Mouse (Mus musculus): Measurements from ENCODE around the gene Syne1. TPM values are rescaled to one million over a fixed set of nuclear protein-coding genes. Genes with fewer than 3 reads are reported as not detected.

The Syne1 gene
- polyA plus RNA-seq, 1 experiment from 2014 or later, result 5.7 TPM

DNA sequence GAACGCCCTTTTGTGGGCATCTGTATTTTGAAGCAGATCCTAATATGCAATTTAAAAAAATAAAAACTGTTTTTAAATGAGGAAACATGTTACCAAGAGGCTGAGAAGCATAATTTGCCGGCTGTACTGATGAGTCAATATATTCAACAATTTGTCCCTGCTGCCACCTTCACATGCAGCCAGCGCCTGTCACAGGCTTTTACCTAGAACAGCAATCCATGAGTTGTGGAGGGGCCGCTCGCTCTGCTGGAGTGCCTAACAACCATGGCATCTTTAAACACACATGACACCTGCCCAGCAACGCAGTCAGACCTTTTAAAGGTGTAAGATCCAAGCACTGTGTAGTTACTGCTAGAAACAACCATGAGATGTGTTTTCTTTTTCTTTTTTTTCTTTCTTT is 183.0 kb downstream of the Syne1 start:
- no peaks in the 10 kb centered on the region for H3K36me3 ChIP-seq (ENCODE audit: control insufficient read depth, insufficient read depth, low read length)
- no peak overlapping the region for H3K4me3 ChIP-seq (ENCODE audit: low read depth, low read length)
- no peaks in the 10 kb centered on the region for H3K27me3 ChIP-seq (replicated peaks; ENCODE audit: control insufficient read depth, insufficient read depth, low read length)
- H3K9me3 ChIP-seq (ENCODE audit: control insufficient read depth, low read length), result no peaks in the 10 kb centered on the region
- no peaks in the 10 kb centered on the region for H3K4me1 ChIP-seq (replicated peaks; ENCODE audit: control insufficient read depth, insufficient read depth, low read length)
- ATAC-seq (replicated peaks; ENCODE audit: low FRiP score) (no peak), DNase-seq (ENCODE audit: low spot score) (no peak)
- H3K27ac ChIP-seq (ENCODE audit: low read depth, low read length), result no peak overlapping the region
- 81% methylated on average over 6 of the region's 6 CpGs for WGBS
- no peak overlapping the region for H3K4me2 ChIP-seq
- no peak overlapping the region for H3K9ac ChIP-seq (ENCODE audit: low read depth, low read length)

DNA sequence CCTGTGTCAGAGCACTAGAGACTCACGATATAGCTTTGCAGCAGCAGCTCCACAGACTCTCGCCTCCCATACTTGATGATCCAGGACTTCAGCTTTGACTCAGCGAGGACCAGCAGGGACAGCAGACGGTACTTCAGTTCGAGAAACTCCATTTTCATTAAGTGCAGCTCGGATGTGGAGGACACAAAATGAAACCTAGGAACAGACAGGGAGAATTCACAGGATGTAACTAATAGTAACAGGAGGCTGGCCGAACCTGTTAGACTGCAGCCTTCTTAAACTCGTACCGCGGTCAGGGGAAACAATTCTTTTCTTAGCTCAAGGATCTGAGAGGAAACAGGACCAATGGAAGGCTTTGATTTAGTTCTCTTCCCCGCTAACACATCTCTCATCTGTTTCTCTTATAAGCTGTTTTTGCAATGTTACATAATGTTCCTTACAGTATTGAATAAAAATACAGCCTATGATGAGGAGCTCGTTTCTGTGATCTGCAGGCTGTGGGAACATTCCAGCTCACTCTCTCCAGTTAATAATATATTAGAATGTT is 183.7 kb downstream of the Syne1 start:
- no peak overlapping the region for H3K9ac ChIP-seq (ENCODE audit: low read depth, low read length)
- H3K9me3 ChIP-seq (ENCODE audit: control insufficient read depth, low read length), result no peaks in the 10 kb centered on the region
- no peak for ATAC-seq (replicated peaks; ENCODE audit: low FRiP score)
- no peak overlapping the region for H3K27ac ChIP-seq (ENCODE audit: low read depth, low read length)
- H3K4me2 ChIP-seq, result no peak overlapping the region
- no peaks in the 10 kb centered on the region for H3K27me3 ChIP-seq (replicated peaks; ENCODE audit: control insufficient read depth, insufficient read depth, low read length)
- no peak overlapping the region for H3K4me3 ChIP-seq (ENCODE audit: low read depth, low read length)
- 73% methylated on average over 12 of the region's 12 CpGs for WGBS
- DNase-seq (ENCODE audit: low spot score), result no peak
- H3K36me3 ChIP-seq (ENCODE audit: control insufficient read depth, insufficient read depth, low read length), result no peaks in the 10 kb centered on the region
- H3K4me1 ChIP-seq (replicated peaks; ENCODE audit: control insufficient read depth, insufficient read depth, low read length), result no peaks in the 10 kb centered on the region

GRCm38 (mm10) chr10:5360560-5360959 is 190.7 kb downstream of the Syne1 start:
- Histone ChIP-seq H3K4me2 (no peak overlapping the region), H3K36me3 (ENCODE audit: control insufficient read depth, insufficient read depth, low read length) (no peaks in the 10 kb centered on the region), H3K27ac (ENCODE audit: low read depth, low read length) (no peak overlapping the region), H3K4me1 (replicated peaks; ENCODE audit: control insufficient read depth, insufficient read depth, low read length) (no peaks in the 10 kb centered on the region), H3K4me3 (ENCODE audit: low read depth, low read length) (no peak overlapping the region), H3K9ac (ENCODE audit: low read depth, low read length) (no peak overlapping the region), H3K9me3 (ENCODE audit: control insufficient read depth, low read length) (no peaks in the 10 kb centered on the region), H3K27me3 (replicated peaks; ENCODE audit: control insufficient read depth, insufficient read depth, low read length) (no peaks in the 10 kb centered on the region)
- 69% methylated on average over 7 of the region's 7 CpGs for WGBS
- ATAC-seq (replicated peaks; ENCODE audit: low FRiP score) (no peak), DNase-seq (ENCODE audit: low spot score) (no peak)

DNA sequence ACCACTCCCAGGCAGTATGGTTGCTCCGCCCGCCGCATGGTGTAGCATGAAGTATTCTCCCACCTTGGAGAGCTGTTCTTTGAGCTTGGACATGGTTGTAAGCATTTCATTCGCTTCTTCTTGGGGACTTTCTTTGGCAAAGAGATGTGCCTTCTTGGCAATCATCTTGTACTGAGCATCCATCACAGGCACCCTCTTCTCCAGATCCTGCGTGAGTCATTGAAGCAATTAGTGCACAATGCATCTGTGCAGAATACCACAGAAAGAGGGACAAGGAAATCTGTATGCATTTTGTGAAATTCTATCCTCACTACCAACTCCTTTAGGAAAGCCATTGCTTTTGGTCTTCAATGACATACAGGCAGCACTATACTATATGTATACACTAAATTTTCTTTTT is 194.7 kb downstream of the Syne1 start:
- ATAC-seq (replicated peaks; ENCODE audit: low FRiP score), result no peak
- no peaks in the 10 kb centered on the region for H3K36me3 ChIP-seq (ENCODE audit: control insufficient read depth, insufficient read depth, low read length)
- WGBS, result 89% methylated on average over 5 of the region's 5 CpGs
- H3K27me3 ChIP-seq (replicated peaks; ENCODE audit: control insufficient read depth, insufficient read depth, low read length), result no peaks in the 10 kb centered on the region
- H3K4me2 ChIP-seq, result no peak overlapping the region
- H3K9ac ChIP-seq (ENCODE audit: low read depth, low read length), result no peak overlapping the region
- no peak for DNase-seq (ENCODE audit: low spot score)
- no peaks in the 10 kb centered on the region for H3K4me1 ChIP-seq (replicated peaks; ENCODE audit: control insufficient read depth, insufficient read depth, low read length)
- H3K27ac ChIP-seq (ENCODE audit: low read depth, low read length), result no peak overlapping the region
- H3K9me3 ChIP-seq (ENCODE audit: control insufficient read depth, low read length), result no peaks in the 10 kb centered on the region
- no peak overlapping the region for H3K4me3 ChIP-seq (ENCODE audit: low read depth, low read length)

DNA sequence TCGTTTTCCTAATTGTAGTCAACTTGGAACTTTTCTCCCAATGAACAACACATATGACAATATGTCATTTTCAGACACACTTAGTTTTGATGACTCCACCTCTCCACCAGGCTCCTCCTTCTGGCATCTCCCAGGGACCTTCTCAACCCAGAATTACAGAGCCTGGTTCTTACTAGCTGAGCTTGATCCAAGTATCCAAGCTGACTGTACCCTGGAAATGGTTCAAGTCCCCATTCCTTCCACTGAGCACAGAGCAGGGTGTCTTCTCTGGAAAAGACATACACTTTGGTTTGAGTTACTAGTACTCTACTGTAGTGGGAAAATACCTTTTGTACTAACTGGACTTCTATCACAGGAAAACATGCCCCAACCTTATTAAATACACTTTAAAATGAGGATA is 197.9 kb downstream of the Syne1 start:
- Histone ChIP-seq H3K27ac (ENCODE audit: low read depth, low read length) (no peak overlapping the region), H3K9me3 (ENCODE audit: control insufficient read depth, low read length) (no peaks in the 10 kb centered on the region), H3K4me1 (replicated peaks; ENCODE audit: control insufficient read depth, insufficient read depth, low read length) (no peaks in the 10 kb centered on the region), H3K9ac (ENCODE audit: low read depth, low read length) (no peak overlapping the region), H3K4me2 (no peak overlapping the region), H3K36me3 (ENCODE audit: control insufficient read depth, insufficient read depth, low read length) (no peaks in the 10 kb centered on the region), H3K27me3 (replicated peaks; ENCODE audit: control insufficient read depth, insufficient read depth, low read length) (no peaks in the 10 kb centered on the region), H3K4me3 (ENCODE audit: low read depth, low read length) (no peak overlapping the region)
- 71% methylated on average over 1 of the region's 1 CpGs for WGBS
- no peak for DNase-seq (ENCODE audit: low spot score)
- no peak for ATAC-seq (replicated peaks; ENCODE audit: low FRiP score)

DNA sequence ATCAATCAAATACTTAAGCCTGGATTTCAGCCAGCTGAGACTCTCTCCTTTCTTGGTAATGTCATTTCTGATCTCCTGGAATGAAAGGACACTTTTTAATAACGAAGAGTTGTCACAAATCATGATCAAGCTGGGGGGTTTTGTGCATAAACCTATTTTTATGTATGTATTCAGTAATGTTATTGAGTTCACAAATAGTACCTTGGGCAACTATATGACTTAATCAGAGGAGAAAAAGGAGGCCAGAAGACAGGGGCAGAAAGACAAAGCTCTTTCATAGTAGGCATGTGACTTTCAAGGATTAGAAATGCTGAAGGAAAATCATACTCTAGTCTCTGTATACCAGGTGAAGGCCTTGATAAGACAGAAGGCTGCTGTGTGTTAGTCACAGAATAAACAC is 204.4 kb downstream of the Syne1 start:
- ATAC-seq (replicated peaks; ENCODE audit: low FRiP score) (no peak), DNase-seq (ENCODE audit: low spot score) (no peak)
- Histone ChIP-seq H3K9me3 (ENCODE audit: control insufficient read depth, low read length) (no peaks in the 10 kb centered on the region), H3K9ac (ENCODE audit: low read depth, low read length) (no peak overlapping the region), H3K27me3 (replicated peaks; ENCODE audit: control insufficient read depth, insufficient read depth, low read length) (no peaks in the 10 kb centered on the region), H3K36me3 (ENCODE audit: control insufficient read depth, insufficient read depth, low read length) (no peaks in the 10 kb centered on the region), H3K4me2 (no peak overlapping the region), H3K4me1 (replicated peaks; ENCODE audit: control insufficient read depth, insufficient read depth, low read length) (no peaks in the 10 kb centered on the region), H3K27ac (ENCODE audit: low read depth, low read length) (no peak overlapping the region), H3K4me3 (ENCODE audit: low read depth, low read length) (no peak overlapping the region)
- 65% methylated on average over 1 of the region's 1 CpGs for WGBS

DNA sequence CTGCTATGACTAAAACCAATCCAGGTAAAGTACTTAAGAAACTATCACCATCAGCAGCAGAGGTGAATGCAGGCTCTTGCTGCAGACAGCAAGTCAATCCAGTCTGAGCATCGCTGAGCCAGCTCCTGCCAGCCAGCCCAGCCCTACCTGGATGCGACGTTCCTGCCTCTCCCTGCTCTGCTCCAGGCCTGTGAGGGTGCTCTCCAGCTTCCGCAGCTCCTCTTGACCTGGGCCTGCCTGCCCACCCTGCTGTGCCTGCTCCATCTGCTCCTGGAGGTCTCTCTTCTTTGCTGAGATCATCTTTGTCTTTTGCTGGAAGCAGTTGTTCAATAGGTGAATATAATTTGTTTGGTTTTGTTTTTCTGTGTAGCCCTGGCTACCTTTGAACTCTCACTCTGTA is 208.1 kb downstream of the Syne1 start:
- Histone ChIP-seq H3K4me2 (no peak overlapping the region), H3K27me3 (replicated peaks; ENCODE audit: control insufficient read depth, insufficient read depth, low read length) (no peaks in the 10 kb centered on the region), H3K4me3 (ENCODE audit: low read depth, low read length) (no peak overlapping the region), H3K27ac (ENCODE audit: low read depth, low read length) (no peak overlapping the region), H3K4me1 (replicated peaks; ENCODE audit: control insufficient read depth, insufficient read depth, low read length) (no peaks in the 10 kb centered on the region), H3K9me3 (ENCODE audit: control insufficient read depth, low read length) (no peaks in the 10 kb centered on the region), H3K9ac (ENCODE audit: low read depth, low read length) (no peak overlapping the region), H3K36me3 (ENCODE audit: control insufficient read depth, insufficient read depth, low read length) (no peaks in the 10 kb centered on the region)
- DNase-seq (ENCODE audit: low spot score) (no peak), ATAC-seq (replicated peaks; ENCODE audit: low FRiP score) (no peak)
- 52% methylated on average over 4 of the region's 4 CpGs for WGBS

DNA sequence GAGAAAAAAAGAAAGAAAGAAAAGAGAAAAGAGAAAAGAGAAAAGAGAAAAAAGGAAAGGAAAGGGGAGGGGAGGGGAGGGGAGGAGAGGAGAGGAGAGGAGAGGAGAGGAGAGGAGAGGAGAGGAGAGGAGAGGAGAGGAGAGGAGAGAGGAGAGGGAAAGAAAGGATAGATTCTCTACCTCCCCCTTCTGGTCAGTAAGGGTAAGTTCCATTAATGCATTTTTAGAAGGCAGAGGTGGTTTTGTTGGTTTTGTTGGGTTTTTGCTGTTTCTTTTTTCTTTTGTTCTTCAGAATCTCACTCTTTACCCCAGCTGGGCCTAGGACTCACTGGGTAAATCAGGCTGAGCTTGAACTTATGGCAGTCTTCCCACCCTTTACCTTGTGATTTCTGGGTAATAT is 214.9 kb downstream of the Syne1 start:
- DNase-seq (ENCODE audit: low spot score) (no peak), ATAC-seq (replicated peaks; ENCODE audit: low FRiP score) (no peak)
- Histone ChIP-seq H3K9ac (ENCODE audit: low read depth, low read length) (no peak overlapping the region), H3K27me3 (replicated peaks; ENCODE audit: control insufficient read depth, insufficient read depth, low read length) (no peaks in the 10 kb centered on the region), H3K4me3 (ENCODE audit: low read depth, low read length) (no peak overlapping the region), H3K4me2 (no peak overlapping the region), H3K9me3 (ENCODE audit: control insufficient read depth, low read length) (no peaks in the 10 kb centered on the region), H3K36me3 (ENCODE audit: control insufficient read depth, insufficient read depth, low read length) (no peaks in the 10 kb centered on the region), H3K27ac (ENCODE audit: low read depth, low read length) (no peak overlapping the region), H3K4me1 (replicated peaks; ENCODE audit: control insufficient read depth, insufficient read depth, low read length) (no peaks in the 10 kb centered on the region)

GRCm38 (mm10) chr10:5332801-5333200 is 218.5 kb downstream of the Syne1 start:
- Histone ChIP-seq H3K36me3 (ENCODE audit: control insufficient read depth, insufficient read depth, low read length) (no peaks in the 10 kb centered on the region), H3K27ac (ENCODE audit: low read depth, low read length) (no peak overlapping the region), H3K4me2 (no peak overlapping the region), H3K9me3 (ENCODE audit: control insufficient read depth, low read length) (no peaks in the 10 kb centered on the region), H3K9ac (ENCODE audit: low read depth, low read length) (no peak overlapping the region), H3K4me3 (ENCODE audit: low read depth, low read length) (no peak overlapping the region), H3K27me3 (replicated peaks; ENCODE audit: control insufficient read depth, insufficient read depth, low read length) (no peaks in the 10 kb centered on the region), H3K4me1 (replicated peaks; ENCODE audit: control insufficient read depth, insufficient read depth, low read length) (no peaks in the 10 kb centered on the region)
- DNase-seq (ENCODE audit: low spot score), result no peak
- no peak for ATAC-seq (replicated peaks; ENCODE audit: low FRiP score)
- 84% methylated on average over 5 of the region's 5 CpGs for WGBS
